Mouse (Mus musculus): ENCODE measurements at regions not wholly inside any gene's neighbourhood (a gene's known extent, or its start where the extent isn't known, plus 50 kb on each side); places are given as distances from the start of the nearest gene placed in this dataset.

DNA sequence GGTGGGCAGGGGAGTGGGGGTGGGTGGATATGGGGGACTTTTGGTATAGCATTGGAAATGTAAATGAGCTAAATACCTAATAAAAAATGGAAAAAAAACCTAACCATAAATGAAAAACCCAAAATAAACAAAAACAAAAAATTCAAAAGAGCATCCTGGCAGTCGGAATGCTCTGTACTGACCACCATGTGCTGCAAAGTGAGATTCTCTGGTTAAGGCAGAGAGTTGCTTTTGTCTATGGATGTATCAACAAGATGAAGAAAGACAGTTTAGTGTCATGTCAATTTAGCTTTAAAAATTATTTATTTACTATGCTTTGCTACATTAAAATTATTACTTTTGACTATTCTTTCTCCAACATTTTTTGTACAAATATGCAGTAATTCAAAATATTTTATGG is 88.5 kb downstream of the E330014E10Rik start:
- no peak overlapping the region for H3K9ac ChIP-seq (ENCODE audit: insufficient read depth, low read depth)
- H3K27ac ChIP-seq (ENCODE audit: insufficient read depth, low read depth): no peak overlapping the region
- no peaks in the 10 kb centered on the region for H3K36me3 ChIP-seq (replicated peaks in 1 of 2; ENCODE audit: control insufficient read depth in 1 of 2, insufficient read depth in 1 of 2, low read length in 1 of 2)
- H3K4me1 ChIP-seq (ENCODE audit: control insufficient read depth in 1 of 2, insufficient read depth in 2 of 2): no peaks in the 10 kb centered on the region
- dilution Hi-C loops (cut with MboI; ENCODE audit: extremely low pct_ligation_motif_present, extremely low pct_unique_long_range_greater_than_20kb, low sequenced_read_pairs) (no loop called here), in situ Hi-C loops (cut with MboI; ENCODE audit: low pct_ligation_motif_present, low pct_unique_long_range_greater_than_20kb, low sequenced_read_pairs) (no loop called here)
- TF ChIP-seq HCFC1 (IDR thresholded peaks at IDR 0.05; ENCODE audit: low read depth, low read length) (no peak), RAD21 (IDR thresholded peaks at IDR 0.05; ENCODE audit: low read depth, low read length) (no peak), ZC3H11A (IDR thresholded peaks at IDR 0.05; ENCODE audit: low read depth, low read length) (no peak), MYC (IDR thresholded peaks at IDR 0.05; ENCODE audit: low read depth, low read length) (no peak)
- H3K27me3 ChIP-seq (replicated peaks): no peaks in the 10 kb centered on the region
- H3K79me2 ChIP-seq (replicated peaks; ENCODE audit: control insufficient read depth, extremely low read depth, insufficient read depth, poor library complexity, severe bottlenecking): no peaks in the 10 kb centered on the region
- no peak overlapping the region for H3K4me2 ChIP-seq (ENCODE audit: insufficient read depth, low read depth, poor library complexity, severe bottlenecking)
- no peaks in the 10 kb centered on the region for H3K9me3 ChIP-seq (replicated peaks; ENCODE audit: low read length)
- DNase-seq (ENCODE audit: extremely low read depth): no peak
- H3K4me3 ChIP-seq (replicated peaks in 1 of 3; ENCODE audit: low read depth in 2 of 3, low read length in 2 of 3, poor library complexity in 1 of 3): no peak overlapping the region

DNA sequence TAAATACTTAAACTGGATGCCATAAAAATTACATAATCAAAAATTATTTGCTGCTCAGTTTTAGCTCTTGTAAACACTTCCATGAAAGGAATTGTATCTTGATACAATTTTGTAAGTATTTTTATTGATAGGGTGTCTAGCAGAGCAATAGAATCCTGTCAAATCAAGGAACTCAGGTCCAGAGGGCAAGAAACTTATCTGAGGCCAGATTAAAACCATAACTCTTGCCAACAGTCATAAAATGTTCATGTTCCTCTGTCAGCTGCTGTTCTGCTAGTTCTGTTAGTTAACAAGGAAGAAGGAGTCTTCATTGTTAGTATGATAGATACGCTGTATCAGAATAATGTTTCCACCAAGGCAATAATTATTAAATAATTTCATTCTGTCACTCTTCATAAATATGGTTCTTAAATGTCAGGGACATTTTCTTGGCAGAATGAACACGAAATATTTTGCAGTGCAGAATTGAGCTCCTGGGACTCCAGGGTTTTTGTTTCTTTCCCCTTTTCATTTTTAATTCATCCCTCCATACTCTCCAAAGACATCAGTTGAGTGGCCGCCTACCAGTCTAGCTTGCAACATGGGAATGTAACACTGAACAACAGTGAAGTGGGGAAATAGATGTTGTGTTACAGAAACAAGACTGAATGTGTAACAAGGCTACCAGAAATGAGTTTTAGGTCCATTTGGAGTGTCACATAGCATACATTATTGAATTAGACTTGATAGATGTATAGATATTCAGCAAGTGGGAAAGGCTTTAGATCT is 89.1 kb downstream of the E330014E10Rik start:
- Histone ChIP-seq H3K4me3 (replicated peaks in 1 of 3; ENCODE audit: low read depth in 2 of 3, low read length in 2 of 3, poor library complexity in 1 of 3) (no peak overlapping the region), H3K36me3 (replicated peaks in 1 of 2; ENCODE audit: control insufficient read depth in 1 of 2, insufficient read depth in 1 of 2, low read length in 1 of 2) (no peaks in the 10 kb centered on the region), H3K4me1 (ENCODE audit: control insufficient read depth in 1 of 2, insufficient read depth in 2 of 2) (no peaks in the 10 kb centered on the region), H3K9me3 (replicated peaks; ENCODE audit: low read length) (no peaks in the 10 kb centered on the region), H3K4me2 (ENCODE audit: insufficient read depth, low read depth, poor library complexity, severe bottlenecking) (no peak overlapping the region), H3K9ac (ENCODE audit: insufficient read depth, low read depth) (no peak overlapping the region), H3K79me2 (replicated peaks; ENCODE audit: control insufficient read depth, extremely low read depth, insufficient read depth, poor library complexity, severe bottlenecking) (no peaks in the 10 kb centered on the region), H3K27me3 (replicated peaks) (no peaks in the 10 kb centered on the region), H3K27ac (ENCODE audit: insufficient read depth, low read depth) (no peak overlapping the region)
- dilution Hi-C loops (cut with MboI; ENCODE audit: extremely low pct_ligation_motif_present, extremely low pct_unique_long_range_greater_than_20kb, low sequenced_read_pairs) (no loop called here), in situ Hi-C loops (cut with MboI; ENCODE audit: low pct_ligation_motif_present, low pct_unique_long_range_greater_than_20kb, low sequenced_read_pairs) (no loop called here)
- DNase-seq (ENCODE audit: extremely low read depth): no peak
- no peak for TF ChIP-seq PAX5 (IDR thresholded peaks at IDR 0.05; ENCODE audit: low read length)
- TF ChIP-seq ZMIZ1 (IDR thresholded peaks at IDR 0.05; ENCODE audit: low read depth, low read length): no peak
- no peak for TF ChIP-seq TBP (conservative IDR thresholded peaks at IDR 0.05; ENCODE audit: low read depth, low read length)
- TF ChIP-seq CHD2 (IDR thresholded peaks at IDR 0.05; ENCODE audit: low read length): no peak

- no peaks in the 10 kb centered on the region for H3K79me2 ChIP-seq (replicated peaks; ENCODE audit: control insufficient read depth, extremely low read depth, insufficient read depth, poor library complexity, severe bottlenecking)
- H3K9ac ChIP-seq (ENCODE audit: insufficient read depth, low read depth): no peak overlapping the region
- H3K27ac ChIP-seq (ENCODE audit: insufficient read depth, low read depth): no peak overlapping the region
- H3K4me3 ChIP-seq (replicated peaks in 1 of 3; ENCODE audit: low read depth in 2 of 3, low read length in 2 of 3, poor library complexity in 1 of 3): no peak overlapping the region
- H3K4me1 ChIP-seq (ENCODE audit: control insufficient read depth in 1 of 2, insufficient read depth in 2 of 2): no peaks in the 10 kb centered on the region
- dilution Hi-C loops (cut with MboI; ENCODE audit: extremely low pct_ligation_motif_present, extremely low pct_unique_long_range_greater_than_20kb, low sequenced_read_pairs): no loop called here
- DNase-seq (ENCODE audit: extremely low read depth): no peak
- no peaks in the 10 kb centered on the region for H3K36me3 ChIP-seq (replicated peaks in 1 of 2; ENCODE audit: control insufficient read depth in 1 of 2, insufficient read depth in 1 of 2, low read length in 1 of 2)
- H3K9me3 ChIP-seq (replicated peaks; ENCODE audit: low read length): no peaks in the 10 kb centered on the region
- in situ Hi-C loops (cut with MboI; ENCODE audit: low pct_ligation_motif_present, low pct_unique_long_range_greater_than_20kb, low sequenced_read_pairs): no loop called here
- no peak overlapping the region for H3K4me2 ChIP-seq (ENCODE audit: insufficient read depth, low read depth, poor library complexity, severe bottlenecking)
- TF ChIP-seq TCF12 (IDR thresholded peaks at IDR 0.05; ENCODE audit: low read depth, low read length): no peak
- TF ChIP-seq ZKSCAN1 (IDR thresholded peaks at IDR 0.05; ENCODE audit: borderline replicate concordance, low read depth, low read length): no peak
- no peak for TF ChIP-seq SMC3 (IDR thresholded peaks at IDR 0.05; ENCODE audit: low read depth, low read length)
- no peak for TF ChIP-seq POLR2AphosphoS2 (IDR thresholded peaks at IDR 0.05; ENCODE audit: low read depth, low read length)
- TF ChIP-seq KAT2A (IDR thresholded peaks at IDR 0.05; ENCODE audit: insufficient replicate concordance, low read length): no peak
- no peak for TF ChIP-seq CHD1 (IDR thresholded peaks at IDR 0.05; ENCODE audit: low read depth, low read length)
- no peak for TF ChIP-seq RAD21 (IDR thresholded peaks at IDR 0.05; ENCODE audit: low read depth, low read length)
- no peak for TF ChIP-seq IRF4 (IDR thresholded peaks at IDR 0.05; ENCODE audit: low read depth, low read length)
- no peak for TF ChIP-seq E2F4 (IDR thresholded peaks at IDR 0.05; ENCODE audit: insufficient replicate concordance, low read depth, low read length)
- H3K27me3 ChIP-seq (replicated peaks): no peaks in the 10 kb centered on the region
Observed at GRCm38 (mm10) chr5:95865516-95865915, 89.7 kb downstream of the E330014E10Rik start.

All from CH12.LX (cell line).